Mouse (Mus musculus) CD8-positive naive resting alpha-beta T cell, adult 2 months (primary cell): Measurements from ENCODE around the gene Adgrv1.
"Not testable (repeated sequence)": the region's sequence is repeated elsewhere in the genome, so short reads cannot be mapped to it uniquely, and the experiment has no call there.

ENCODE experiments used
- DNase-seq, 2 experiments: peaks; one replicate each; pipeline ENCODE4 v3.0.0; 2022; ENCODE audit warnings: low read depth in 2 of 2, low spot score in 2 of 2

The Adgrv1 gene

DNA sequence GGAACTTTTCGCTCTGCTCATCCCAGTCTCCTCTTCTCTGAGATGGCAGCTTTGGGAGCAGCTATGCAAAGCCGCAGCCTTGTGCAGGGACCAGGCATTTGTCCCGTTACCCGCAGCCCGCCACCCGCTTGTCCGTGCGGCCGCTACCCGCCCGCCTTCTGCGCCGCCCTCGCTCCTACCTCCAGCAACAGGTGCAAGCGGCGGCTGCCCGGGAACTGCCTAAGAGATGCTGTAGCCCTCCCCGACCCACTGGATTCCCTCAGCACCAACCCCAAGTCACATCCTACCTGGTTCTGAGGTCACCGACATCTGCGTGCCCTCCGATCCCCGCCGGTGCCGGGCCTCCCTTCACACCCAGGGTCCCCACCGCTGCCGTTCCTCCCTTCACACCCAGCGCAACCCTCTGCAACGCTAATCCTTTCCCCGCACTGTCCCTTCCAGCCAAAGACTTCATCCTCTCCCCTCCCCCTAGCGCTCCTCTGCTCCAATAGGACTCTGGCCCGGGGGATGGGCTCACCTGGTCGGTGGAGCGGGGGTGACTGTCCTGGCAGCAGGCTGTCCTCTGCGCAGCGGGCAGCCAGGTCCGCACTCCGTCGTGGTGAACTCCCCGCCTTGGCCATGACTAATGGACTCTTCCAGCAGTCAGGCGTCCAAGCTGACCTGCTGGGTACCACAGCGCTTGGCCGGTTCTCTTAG is at the start of gene Adgrv1:
TSS of gene Adgrv1 (minus strand) at position 435 of the 696 bp plus-strand sequence.
- no peak for DNase-seq

- no peak for DNase-seq
These were observed 42.4 kb upstream of the Adgrv1 start for GRCm38 (mm10) chr13:81675333-81675732.

- no peak for DNase-seq
These were observed 34.8 kb upstream of the Adgrv1 start for GRCm38 (mm10) chr13:81667713-81668112.

DNA sequence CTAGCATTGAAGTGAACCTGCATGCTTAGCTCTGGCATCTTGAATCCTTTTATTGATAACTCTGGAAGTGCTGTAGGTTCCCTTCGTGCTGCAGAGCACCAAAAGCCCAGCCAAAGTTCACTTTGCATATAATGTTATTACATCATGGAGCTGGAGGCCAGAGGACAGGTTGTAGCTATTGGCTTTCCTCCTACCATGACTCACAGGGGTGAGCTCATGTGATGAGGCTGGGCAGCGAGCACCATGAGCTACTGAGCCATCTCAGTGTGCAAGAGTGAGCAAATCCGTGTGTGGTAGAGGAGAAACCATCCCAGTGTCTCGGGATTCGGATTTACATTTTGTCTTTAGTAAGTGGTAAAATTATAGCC is 31.4 kb upstream of the Adgrv1 start:
- DNase-seq, result no peak

- DNase-seq, result no peak
These were observed 30.8 kb upstream of the Adgrv1 start for GRCm38 (mm10) chr13:81663566-81664330.

DNA sequence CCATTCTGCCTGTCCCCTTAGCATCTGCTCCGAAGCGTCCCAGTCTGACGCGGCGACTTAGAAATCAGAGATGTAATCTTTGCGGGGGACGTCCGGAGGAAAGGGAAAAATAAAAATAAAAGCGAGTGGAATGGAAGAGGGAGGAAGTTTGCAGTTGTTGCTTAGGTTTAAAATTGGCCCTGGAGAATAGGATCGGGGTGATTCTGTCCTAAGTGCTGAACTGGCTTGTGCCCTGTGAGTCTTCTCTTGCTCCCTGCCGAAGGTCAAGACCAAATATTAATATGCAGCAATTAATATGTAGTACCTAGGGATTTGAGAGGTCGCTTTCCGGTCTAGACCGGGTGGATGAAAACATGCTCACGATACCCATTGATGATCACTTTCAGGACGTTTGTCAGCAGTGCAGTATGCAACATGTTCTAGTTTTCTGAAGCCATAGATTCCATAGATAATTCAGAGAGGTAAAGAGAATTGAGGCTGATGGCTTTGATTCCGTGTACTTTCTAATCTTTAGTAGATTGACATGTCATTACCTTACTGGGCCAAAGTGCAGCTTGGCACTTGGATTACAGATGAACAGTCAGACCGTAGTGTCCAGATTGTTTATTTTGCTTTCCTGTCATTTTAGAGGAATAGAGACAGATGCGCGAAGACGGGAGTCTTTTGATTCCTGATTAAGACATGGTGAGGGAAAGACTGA is 25.2 kb upstream of the Adgrv1 start:
- DNase-seq, result peak in 1 of 2 experiments; percentile 2

DNA sequence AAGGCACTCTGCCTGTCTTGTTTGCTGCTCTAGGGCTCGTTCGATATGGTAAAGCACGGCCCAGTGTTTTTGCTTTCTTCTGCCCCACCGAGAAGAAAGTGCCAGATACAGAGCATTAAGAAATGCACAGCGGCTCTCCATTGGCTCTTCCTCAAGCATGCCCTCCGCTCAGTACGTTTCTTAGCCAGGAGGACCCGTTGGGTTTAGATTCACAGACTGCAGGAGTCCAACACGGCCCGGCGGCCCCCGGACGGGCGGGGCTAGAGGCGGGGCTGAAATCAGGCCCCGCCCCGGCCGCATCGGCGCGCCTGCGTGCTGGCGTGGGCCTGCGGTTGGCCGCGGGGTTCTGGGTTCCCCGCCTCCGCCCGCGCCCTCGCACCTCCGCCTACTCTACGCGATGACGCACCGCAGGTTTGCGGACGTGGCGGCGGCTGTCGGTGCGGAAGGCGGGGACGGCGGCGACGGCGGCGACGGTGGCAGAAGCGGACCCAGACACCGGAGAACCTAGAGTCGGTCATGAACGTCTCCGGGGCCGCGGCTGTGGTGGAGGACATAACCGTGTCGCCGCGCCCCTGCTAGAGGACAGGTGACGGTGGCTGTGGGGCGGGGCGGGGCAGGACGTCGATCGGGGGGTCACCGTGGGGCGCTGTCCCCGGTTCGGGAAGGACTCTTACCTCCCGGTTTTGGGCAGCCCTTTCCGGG is 24.5 kb upstream of the Adgrv1 start, which contains the start of gene Lysmd3:
TSS of gene Lysmd3 (plus strand) at position 313 of the 702 bp plus-strand sequence.
- DNase-seq, result peak; percentile 86 to 87

DNA sequence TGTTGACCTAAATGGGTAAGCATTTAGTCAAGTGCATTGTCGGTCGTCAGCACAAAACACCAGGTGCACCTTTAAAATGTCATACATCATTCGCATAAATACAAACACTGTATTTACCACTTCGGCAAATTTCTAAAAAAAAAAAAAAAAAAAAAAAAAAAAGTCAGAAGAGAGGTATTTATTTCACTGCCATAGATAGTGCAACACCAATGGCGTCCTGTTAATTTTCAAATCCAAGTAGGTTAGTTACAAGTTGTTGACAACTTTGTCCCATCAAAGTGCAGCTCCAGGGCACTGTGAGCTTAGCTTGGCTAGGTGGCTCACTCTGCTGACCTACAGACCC is 24.0 kb upstream of the Adgrv1 start:
- DNase-seq, result no peak

DNA sequence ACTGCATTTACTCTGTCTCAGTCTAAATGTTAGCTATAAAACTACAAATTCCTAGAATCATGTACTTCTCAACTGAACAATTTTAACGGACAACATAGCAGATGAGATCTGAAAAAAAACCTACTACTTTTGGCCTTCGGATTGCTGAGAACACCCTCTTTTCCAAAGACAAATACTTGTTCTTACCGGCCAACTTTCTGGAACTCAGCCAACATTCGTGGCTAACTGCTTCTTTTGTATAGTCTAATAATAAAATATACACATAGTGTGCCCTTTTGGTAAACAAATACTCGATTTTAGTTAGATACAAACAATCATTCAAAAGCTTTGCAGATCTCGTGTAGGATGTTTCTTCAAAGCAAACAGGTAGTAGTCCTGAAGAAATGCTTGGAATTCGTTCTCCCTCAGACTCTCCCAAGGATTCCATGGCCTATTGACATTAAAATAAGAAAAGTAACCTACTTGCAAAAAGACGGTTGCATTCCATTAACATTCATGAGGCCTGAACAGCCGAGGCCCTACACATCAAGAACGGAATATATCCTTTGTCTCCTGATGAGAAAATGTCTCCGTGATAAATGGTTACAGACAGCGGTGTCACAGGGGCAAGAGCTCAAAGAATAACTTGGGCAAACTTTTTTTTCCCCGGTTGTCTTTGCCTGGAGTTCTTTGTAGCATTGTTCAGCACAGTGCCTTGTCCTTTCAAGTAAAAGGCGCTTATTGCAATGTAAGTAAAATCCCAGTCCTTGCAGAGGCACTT is 23.3 kb upstream of the Adgrv1 start:
- no peak for DNase-seq

- not testable (repeated sequence) for DNase-seq
These were observed 17.4 kb upstream of the Adgrv1 start for GRCm38 (mm10) chr13:81650382-81650781.

DNA sequence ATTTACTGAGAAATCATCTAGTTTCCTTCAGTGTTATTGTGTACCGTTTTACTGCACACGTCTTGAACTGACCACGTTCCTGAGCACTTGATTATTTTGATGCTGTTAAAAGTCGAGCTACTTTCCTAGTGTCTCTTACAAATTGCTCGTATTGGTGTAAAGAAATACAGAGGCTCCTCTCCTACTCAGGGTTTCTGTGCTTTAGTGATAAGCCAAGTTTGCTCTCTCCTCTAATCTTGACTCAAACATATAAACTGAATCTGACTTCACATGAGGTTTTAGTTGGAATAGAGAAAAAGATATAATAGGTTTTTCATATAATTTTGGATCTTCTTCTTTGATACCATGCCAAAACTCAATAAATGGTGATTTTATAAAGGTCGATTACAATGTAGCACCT is 13.4 kb upstream of the Adgrv1 start:
- no peak for DNase-seq

- no peak for DNase-seq
These were observed 11.2 kb upstream of the Adgrv1 start for GRCm38 (mm10) chr13:81644047-81644565.

- DNase-seq, result no peak
These were observed 9.7 kb upstream of the Adgrv1 start for GRCm38 (mm10) chr13:81642491-81643149.

DNA sequence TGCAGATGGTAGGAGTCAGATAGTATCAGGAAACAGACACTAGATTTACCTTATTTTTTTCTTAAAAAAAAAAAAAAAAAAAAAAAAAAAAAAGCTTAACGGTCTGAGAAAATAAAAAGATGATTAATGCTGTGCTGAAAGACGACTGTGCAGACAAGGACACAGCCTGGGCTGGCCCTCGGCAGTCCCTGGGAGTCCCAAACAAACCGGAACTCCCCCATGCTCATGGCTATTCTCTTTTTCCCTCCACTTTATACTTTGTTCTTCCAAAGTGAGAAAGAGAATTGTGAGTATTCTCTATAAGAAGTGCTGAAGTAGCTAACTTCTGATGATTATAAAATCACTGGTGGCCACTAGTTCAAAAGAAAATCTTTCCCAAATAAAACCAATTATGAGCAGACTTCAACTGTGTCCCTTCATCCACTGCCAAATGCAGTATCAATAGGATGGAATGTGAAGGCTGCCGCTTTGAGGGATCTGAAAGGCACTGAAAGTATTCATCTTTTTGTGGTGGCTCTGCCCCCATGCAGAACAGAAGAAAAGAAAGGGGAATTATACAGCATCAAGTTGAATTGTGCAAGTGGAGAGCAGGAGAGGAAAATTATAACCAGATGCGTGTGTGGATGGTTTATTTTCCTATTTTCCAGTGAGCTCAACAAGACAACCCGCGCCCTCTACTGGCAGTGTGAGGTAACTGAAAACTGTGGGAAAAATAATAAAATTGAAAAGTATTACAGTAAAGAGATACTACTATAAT is 8.5 kb upstream of the Adgrv1 start:
- DNase-seq, result peak in 1 of 2 experiments; percentile 10

DNA sequence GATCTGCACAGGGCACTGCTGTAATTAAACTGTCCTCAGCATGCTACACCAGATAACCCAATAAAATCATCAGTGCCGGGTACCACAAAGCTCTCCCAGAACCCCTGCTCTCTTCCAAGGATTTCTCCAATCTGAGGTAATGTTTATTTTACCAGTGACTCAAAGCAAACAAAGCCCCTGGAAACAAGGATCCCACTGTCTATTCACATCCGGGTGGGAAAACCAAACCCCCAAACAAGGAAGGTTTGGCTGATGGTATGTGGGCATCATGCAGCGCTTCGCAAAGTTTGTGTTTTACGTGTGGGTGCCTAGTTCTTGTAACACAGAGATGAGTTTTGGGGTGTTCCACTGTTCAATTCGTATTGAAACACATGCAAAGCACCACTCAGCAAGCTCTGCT is 7.9 kb upstream of the Adgrv1 start:
- no peak for DNase-seq

- DNase-seq, result no peak
These were observed 6.7 kb upstream of the Adgrv1 start for GRCm38 (mm10) chr13:81639624-81640023.

- DNase-seq, result no peak
These were observed 2.4 kb downstream of the Adgrv1 start for GRCm38 (mm10) chr13:81630566-81630965.

DNA sequence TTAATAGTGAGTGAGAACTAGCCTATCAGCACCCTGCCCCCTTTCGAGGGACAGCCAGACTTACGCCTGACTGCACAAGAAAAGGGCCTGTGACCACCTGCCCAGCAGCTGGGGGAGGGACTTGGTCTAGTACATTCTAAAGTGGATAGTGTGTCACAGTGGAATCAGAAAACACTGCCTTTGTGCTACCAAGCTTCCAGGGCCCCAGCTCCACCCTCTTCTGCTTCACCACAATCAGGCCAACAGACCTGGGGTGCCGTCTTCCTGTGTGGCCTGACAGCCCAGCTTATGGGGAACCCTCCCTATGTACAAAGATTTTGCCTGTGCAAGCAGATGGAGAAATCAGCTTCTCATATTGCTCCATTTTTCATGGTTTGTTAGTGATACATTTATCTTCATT is 3.6 kb downstream of the Adgrv1 start:
- DNase-seq, result no peak

GRCm38 (mm10) chr13:81628631-81629190 is 4.2 kb downstream of the Adgrv1 start:
- DNase-seq, result no peak
